Mouse (Mus musculus) left cerebral cortex, postnatal 14 days (tissue): ENCODE results near the gene Slc35g3. TPM values are rescaled to one million over a fixed set of nuclear protein-coding genes. Genes with fewer than 3 reads are reported as not detected.

Experiments
- DNase-seq, 2 experiments: peaks; one replicate each; pipeline ENCODE4 v3.0.0; 2021 to 2022; ENCODE audit warnings: low spot score in 2 of 2, mixed read lengths in 1 of 2
- intact Hi-C: fragments of 180-260 bp; cut with DNase I; formaldehyde crosslinking; loops from one replicate; pipeline ENCODE4 v1.15.1; 2025
- long read RNA-seq, 2 experiments: library from polyadenylated mRNA; stranded (forward); transcript quantifications; one replicate each; pipeline ENCODE4 v2.0.0; 2021
- total RNA-seq, 2 experiments: library from RNA; stranded (reverse); gene quantifications; 2 replicates each; pipeline ENCODE4 v1.2.3; 2021

The Slc35g3 gene
- not detected for total RNA-seq
- long read RNA-seq, experiment 1, result 0 reads
- long read RNA-seq, experiment 2, result 0 reads

GRCm38 (mm10) chr11:69761868-69762267 is at the start of gene Slc35g3:
Gene Slc35g3, minus strand, starts transcription at chr11:69761968.
- intact Hi-C loops, result no loop called here
- DNase-seq, result no peak

GRCm38 (mm10) chr11:69810280-69810679 is 48.5 kb upstream of the Slc35g3 start:
- no peak for DNase-seq
- intact Hi-C loops, result no loop called here

- no peak for DNase-seq
- intact Hi-C loops, result no loop called here
Observed at GRCm38 (mm10) chr11:69807641-69808040, 45.9 kb upstream of the Slc35g3 start.

GRCm38 (mm10) chr11:69806378-69806777 is 44.6 kb upstream of the Slc35g3 start:
- no peak for DNase-seq
- intact Hi-C loops, result no loop called here

- intact Hi-C loops, result loop anchor here (5.0 kb wide), 1 partner anchor 72 kb away; the partner anchor contains the start of gene Tmem95
- no peak for DNase-seq
Observed at GRCm38 (mm10) chr11:69804972-69805909, 43.5 kb upstream of the Slc35g3 start, which contains the start of gene Tmem102. Gene Tmem102, minus strand, starts transcription at chr11:69805624.

- intact Hi-C loops, result loop anchor here (5.0 kb wide), 1 partner anchor 73 kb away; the partner anchor contains the start of gene Tmem95
- DNase-seq, result no peak
Observed at GRCm38 (mm10) chr11:69804652-69804940, 42.8 kb upstream of the Slc35g3 start.

- intact Hi-C loops, result loop anchor here (2.0 to 5.0 kb wide), 3 partner anchors 33 to 73 kb away; partner anchors contain the start of genes Nlgn2, Tmem95 and Zbtb4
- DNase-seq, result peak; percentile 59 to 74
Observed at GRCm38 (mm10) chr11:69803786-69804651, 42.3 kb upstream of the Slc35g3 start.

- no peak for DNase-seq
- intact Hi-C loops, result loop anchor here (2.0 to 5.0 kb wide), 3 partner anchors 33 to 74 kb away; partner anchors contain the start of genes Nlgn2, Tmem95 and Zbtb4
Observed at GRCm38 (mm10) chr11:69803328-69803727, 41.6 kb upstream of the Slc35g3 start.

- intact Hi-C loops, result loop anchor here (2.0 to 5.0 kb wide), 3 partner anchors 34 to 75 kb away; partner anchors contain the start of genes Nlgn2, Tmem95 and Zbtb4
- peak; percentile 43 to 82 for DNase-seq
Observed at GRCm38 (mm10) chr11:69802648-69803105, 40.9 kb upstream of the Slc35g3 start.

- intact Hi-C loops, result loop anchor here (5.0 kb wide), 1 partner anchor 76 kb away; the partner anchor contains the start of gene Tmem95
- no peak for DNase-seq
Observed at GRCm38 (mm10) chr11:69801379-69801977, 39.7 kb upstream of the Slc35g3 start, which contains the start of gene Fgf11. Gene Fgf11, minus strand, starts transcription at chr11:69801857.

- peak; percentile 65 to 74 for DNase-seq
- intact Hi-C loops, result loop anchor here (5.0 kb wide), 1 partner anchor 77 kb away; the partner anchor contains the start of gene Tmem95
Observed at GRCm38 (mm10) chr11:69800392-69801197, 38.8 kb upstream of the Slc35g3 start.

GRCm38 (mm10) chr11:69800138-69800391 is 38.3 kb upstream of the Slc35g3 start:
- intact Hi-C loops, result loop anchor here (5.0 kb wide), 1 partner anchor 77 kb away; the partner anchor contains the start of gene Tmem95
- peak; percentile 59 to 72 for DNase-seq

- intact Hi-C loops, result loop anchor here (5.0 kb wide), 1 partner anchor 78 kb away; the partner anchor contains the start of gene Tmem95
Observed at GRCm38 (mm10) chr11:69799394-69800137, 37.8 kb upstream of the Slc35g3 start.

GRCm38 (mm10) chr11:69797924-69798323 is 36.2 kb upstream of the Slc35g3 start:
- DNase-seq, result no peak
- intact Hi-C loops, result no loop called here

More at GRCm38 (mm10) chr11:69799394-69800137, 37.8 kb upstream of the Slc35g3 start:
- DNase-seq, result no peak

GRCm38 (mm10) chr11:69795983-69796435 is 34.2 kb upstream of the Slc35g3 start:
- intact Hi-C loops, result no loop called here
- no peak for DNase-seq

GRCm38 (mm10) chr11:69795168-69795982 is 33.6 kb upstream of the Slc35g3 start, which contains the start of gene Chrnb1:
Gene Chrnb1, minus strand, starts transcription at chr11:69795943.
- DNase-seq, result peak; percentile 91 to 96
- intact Hi-C loops, result no loop called here
